Mouse (Mus musculus) lung, postnatal 0 days (tissue): ENCODE results near the gene Arl5c.

ENCODE experiments used
- CTCF ChIP-seq: IDR thresholded peaks from 2 replicates; pipeline ENCODE4 v1.5.1; 2016; ENCODE audit warnings: antibody characterized with exemption, mild to moderate bottlenecking
- EP300 ChIP-seq: IDR thresholded peaks from 2 replicates; pipeline ENCODE4 v1.6.1; 2016; ENCODE audit warnings: antibody characterized with exemption, mild to moderate bottlenecking, control low read depth

- TF ChIP-seq CTCF (no peak), EP300 (no peak)
Observed at GRCm38 (mm10) chr11:97955146-97955902, 40.7 kb downstream of the Arl5c start.
